Mouse (Mus musculus): ENCODE measurements at regions not wholly inside any gene's neighbourhood (a gene's known extent, or its start where the extent isn't known, plus 50 kb on each side); places are given as distances from the start of the nearest gene placed in this dataset.

DNA sequence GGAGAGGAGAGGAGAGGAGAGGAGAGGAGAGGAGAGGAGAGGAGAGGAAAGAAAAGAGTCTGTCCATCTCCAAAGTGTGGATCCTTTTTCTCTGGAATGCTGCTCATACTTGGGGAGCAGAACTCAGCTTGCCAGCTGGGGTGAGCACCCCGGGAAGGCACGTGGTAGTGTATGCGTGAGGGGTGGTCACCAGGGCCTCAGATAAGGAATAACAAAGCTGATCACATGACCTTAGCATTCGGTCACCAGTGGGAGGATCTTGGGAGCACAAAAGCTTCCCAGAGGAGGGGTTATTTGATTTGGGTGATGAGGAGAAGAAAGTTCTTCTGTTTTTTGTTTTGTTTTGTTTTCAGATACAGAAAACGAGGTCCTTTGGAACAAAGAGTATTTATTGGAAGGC is 69.4 kb upstream of the Tle3 start:
- 38% methylated on average over 5 of the region's 5 CpGs for WGBS
- DNase-seq = no peak
- Histone ChIP-seq H3K4me3 (replicated peaks; ENCODE audit: insufficient read depth, low read depth, low read length) (no peak overlapping the region), H3K27me3 (ENCODE audit: control insufficient read depth, insufficient read depth, low read length) (no peaks in the 10 kb centered on the region), H3K27ac (ENCODE audit: insufficient read depth, low read length) (no peak overlapping the region), H3K4me1 (ENCODE audit: control insufficient read depth, insufficient read depth, low read length) (no peaks in the 10 kb centered on the region)
- TF ChIP-seq POLR2A (IDR thresholded peaks at IDR 0.05; ENCODE audit: borderline replicate concordance, insufficient read depth, low read length) = no peak
- no peak for TF ChIP-seq CTCF (IDR thresholded peaks at IDR 0.05; ENCODE audit: borderline replicate concordance, insufficient read depth, low read depth, low read length)

DNA sequence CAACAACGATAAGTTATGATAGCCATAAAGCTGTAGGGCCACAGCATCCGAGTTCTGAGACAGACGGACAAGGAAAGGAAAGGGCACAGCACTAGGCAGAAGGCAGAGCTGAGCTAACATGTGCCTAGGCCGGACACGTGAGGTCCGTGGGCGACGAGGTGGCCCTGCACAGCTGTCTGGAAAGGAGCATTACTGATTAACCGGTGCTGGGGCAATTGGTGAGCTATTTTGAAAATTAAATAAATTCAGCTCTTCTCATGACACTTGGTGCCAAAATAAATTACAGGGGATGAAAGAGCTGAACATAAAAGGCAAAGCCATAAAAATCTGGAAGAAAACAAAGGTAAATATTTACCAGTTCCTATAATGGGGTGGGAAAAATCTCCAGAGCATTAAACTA is 65.9 kb upstream of the Tle3 start:
- no peak for DNase-seq
- no peak overlapping the region for H3K4me3 ChIP-seq (replicated peaks; ENCODE audit: insufficient read depth, low read depth, low read length)
- WGBS = 93% methylated on average over 9 of the region's 9 CpGs
- peaks cover 3% of the 10 kb centered on the region for H3K4me1 ChIP-seq (ENCODE audit: control insufficient read depth, insufficient read depth, low read length)
- TF ChIP-seq POLR2A (IDR thresholded peaks at IDR 0.05; ENCODE audit: borderline replicate concordance, insufficient read depth, low read length) (no peak), CTCF (IDR thresholded peaks at IDR 0.05; ENCODE audit: borderline replicate concordance, insufficient read depth, low read depth, low read length) (no peak)
- H3K27ac ChIP-seq (ENCODE audit: insufficient read depth, low read length) = no peak overlapping the region
- H3K27me3 ChIP-seq (ENCODE audit: control insufficient read depth, insufficient read depth, low read length) = no peaks in the 10 kb centered on the region

DNA sequence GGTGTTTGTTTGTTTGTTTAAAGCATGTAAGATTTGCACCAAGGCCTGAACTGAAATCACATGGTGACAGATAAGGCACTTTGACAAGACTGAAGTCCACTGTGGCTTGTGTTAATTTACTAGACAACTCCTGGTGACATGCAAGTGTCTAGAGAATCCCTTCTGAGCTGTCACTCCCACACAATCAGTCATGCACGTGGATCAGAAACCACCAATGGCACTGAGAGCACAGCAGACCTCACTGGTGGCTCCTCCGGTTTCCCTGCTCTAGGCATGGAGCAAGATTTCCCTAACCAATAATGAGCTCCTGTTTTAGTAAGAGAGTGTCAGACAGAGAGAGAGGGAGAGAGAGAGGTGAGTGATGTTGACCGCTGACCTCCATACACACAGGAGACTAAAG is 63.1 kb upstream of the Tle3 start:
- 95% methylated on average over 3 of the region's 3 CpGs for WGBS
- Histone ChIP-seq H3K4me1 (ENCODE audit: control insufficient read depth, insufficient read depth, low read length) (peaks cover 3% of the 10 kb centered on the region), H3K27me3 (ENCODE audit: control insufficient read depth, insufficient read depth, low read length) (no peaks in the 10 kb centered on the region), H3K4me3 (replicated peaks; ENCODE audit: insufficient read depth, low read depth, low read length) (no peak overlapping the region), H3K27ac (ENCODE audit: insufficient read depth, low read length) (no peak overlapping the region)
- TF ChIP-seq CTCF (IDR thresholded peaks at IDR 0.05; ENCODE audit: borderline replicate concordance, insufficient read depth, low read depth, low read length) = no peak
- no peak for TF ChIP-seq POLR2A (IDR thresholded peaks at IDR 0.05; ENCODE audit: borderline replicate concordance, insufficient read depth, low read length)
- DNase-seq = no peak

DNA sequence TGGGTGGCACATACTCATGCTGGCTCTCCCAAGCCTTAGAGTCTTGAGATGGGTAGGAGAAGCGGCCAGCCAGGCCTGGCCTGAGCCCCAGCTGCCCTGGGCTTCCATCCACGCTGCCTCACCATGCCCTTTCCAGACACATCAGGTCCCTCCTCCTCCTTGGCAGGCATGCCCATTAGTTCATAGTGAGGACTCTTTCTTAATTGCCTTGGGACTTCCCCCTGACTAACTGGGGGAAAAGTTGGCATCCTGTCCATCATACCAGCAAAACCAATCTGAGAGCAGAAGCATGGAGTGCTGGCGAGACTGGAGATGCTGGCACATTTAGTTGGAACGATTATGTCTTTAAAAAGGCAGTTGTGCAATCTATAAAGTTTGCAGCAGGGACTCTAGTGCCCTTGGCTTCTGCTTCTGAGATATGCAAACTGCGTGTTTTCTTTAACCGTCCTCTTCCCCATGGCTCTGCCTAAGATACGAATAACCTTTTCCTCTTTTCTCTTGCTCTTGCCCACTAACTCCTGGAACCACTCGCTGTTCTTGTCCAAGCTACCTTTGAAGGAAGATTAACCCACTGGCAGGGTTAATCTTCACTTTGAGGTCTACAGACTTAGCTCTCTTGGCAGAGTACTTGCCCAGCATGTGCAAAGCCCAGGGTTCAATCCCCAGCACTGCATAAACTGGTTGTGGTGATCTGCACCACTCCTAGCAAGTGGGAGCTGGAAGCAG is 62.2 kb upstream of the Tle3 start:
- peaks cover 3% of the 10 kb centered on the region for H3K4me1 ChIP-seq (ENCODE audit: control insufficient read depth, insufficient read depth, low read length)
- DNase-seq = peak in 1 of 2 experiments; percentile 56
- whole genome bisulfite sequencing = 83% methylated on average over 8 of the region's 8 CpGs
- H3K27ac ChIP-seq (ENCODE audit: insufficient read depth, low read length) = no peak overlapping the region
- H3K4me3 ChIP-seq (replicated peaks; ENCODE audit: insufficient read depth, low read depth, low read length) = no peak overlapping the region
- H3K27me3 ChIP-seq (ENCODE audit: control insufficient read depth, insufficient read depth, low read length) = no peaks in the 10 kb centered on the region
- TF ChIP-seq CTCF (IDR thresholded peaks at IDR 0.05; ENCODE audit: borderline replicate concordance, insufficient read depth, low read depth, low read length) (no peak), POLR2A (IDR thresholded peaks at IDR 0.05; ENCODE audit: borderline replicate concordance, insufficient read depth, low read length) (no peak)

DNA sequence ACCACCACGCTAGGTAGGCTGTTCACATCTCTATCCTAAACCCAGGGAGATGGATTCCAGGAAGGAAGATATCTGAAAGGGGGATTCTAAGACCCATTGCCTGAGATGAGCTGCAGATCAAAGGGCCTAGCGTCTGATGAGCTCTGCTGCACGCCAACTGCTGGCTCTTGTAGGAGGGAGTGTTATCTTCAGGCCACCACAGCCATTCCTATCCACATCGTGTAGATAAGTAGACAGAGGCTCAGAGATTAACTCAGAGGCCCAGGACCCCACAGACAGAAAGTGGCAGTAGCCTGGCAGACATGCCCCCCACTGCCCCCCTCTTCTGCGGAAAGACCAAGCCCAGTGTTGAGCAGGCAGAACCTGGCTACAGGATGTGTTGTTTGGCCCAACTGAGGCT is 61.6 kb upstream of the Tle3 start:
- Histone ChIP-seq H3K4me3 (replicated peaks; ENCODE audit: insufficient read depth, low read depth, low read length) (no peak overlapping the region), H3K27me3 (ENCODE audit: control insufficient read depth, insufficient read depth, low read length) (no peaks in the 10 kb centered on the region), H3K27ac (ENCODE audit: insufficient read depth, low read length) (no peak overlapping the region), H3K4me1 (ENCODE audit: control insufficient read depth, insufficient read depth, low read length) (peaks cover 6% of the 10 kb centered on the region)
- WGBS = 96% methylated on average over 5 of the region's 5 CpGs
- DNase-seq = no peak
- TF ChIP-seq CTCF (IDR thresholded peaks at IDR 0.05; ENCODE audit: borderline replicate concordance, insufficient read depth, low read depth, low read length) = no peak
- no peak for TF ChIP-seq POLR2A (IDR thresholded peaks at IDR 0.05; ENCODE audit: borderline replicate concordance, insufficient read depth, low read length)

DNA sequence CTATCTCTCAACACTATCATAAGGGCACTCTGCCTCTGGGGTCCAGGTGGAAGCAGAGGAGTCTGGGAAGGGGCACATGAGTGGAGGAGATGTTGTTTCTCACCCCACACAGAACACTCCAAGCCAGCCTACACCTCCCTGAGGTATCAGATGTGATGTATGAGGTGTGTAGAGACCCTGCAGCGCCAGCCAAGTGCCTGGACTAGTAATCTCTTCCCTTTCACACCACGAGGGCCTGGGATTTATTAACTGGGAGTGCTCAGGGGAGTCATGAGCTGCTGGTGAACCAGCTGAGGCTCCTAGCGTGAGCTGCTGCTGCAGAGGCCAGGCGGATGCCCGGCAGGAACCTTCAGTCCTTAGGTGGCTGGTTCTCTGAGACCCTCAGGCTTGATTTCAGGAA is 60.6 kb upstream of the Tle3 start:
- Histone ChIP-seq H3K4me3 (replicated peaks; ENCODE audit: insufficient read depth, low read depth, low read length) (no peak overlapping the region), H3K4me1 (ENCODE audit: control insufficient read depth, insufficient read depth, low read length) (peaks cover 15% of the 10 kb centered on the region), H3K27ac (ENCODE audit: insufficient read depth, low read length) (no peak overlapping the region), H3K27me3 (ENCODE audit: control insufficient read depth, insufficient read depth, low read length) (no peaks in the 10 kb centered on the region)
- no peak for DNase-seq
- TF ChIP-seq POLR2A (IDR thresholded peaks at IDR 0.05; ENCODE audit: borderline replicate concordance, insufficient read depth, low read length) = no peak
- no peak for TF ChIP-seq CTCF (IDR thresholded peaks at IDR 0.05; ENCODE audit: borderline replicate concordance, insufficient read depth, low read depth, low read length)
- WGBS = 91% methylated on average over 5 of the region's 5 CpGs

DNA sequence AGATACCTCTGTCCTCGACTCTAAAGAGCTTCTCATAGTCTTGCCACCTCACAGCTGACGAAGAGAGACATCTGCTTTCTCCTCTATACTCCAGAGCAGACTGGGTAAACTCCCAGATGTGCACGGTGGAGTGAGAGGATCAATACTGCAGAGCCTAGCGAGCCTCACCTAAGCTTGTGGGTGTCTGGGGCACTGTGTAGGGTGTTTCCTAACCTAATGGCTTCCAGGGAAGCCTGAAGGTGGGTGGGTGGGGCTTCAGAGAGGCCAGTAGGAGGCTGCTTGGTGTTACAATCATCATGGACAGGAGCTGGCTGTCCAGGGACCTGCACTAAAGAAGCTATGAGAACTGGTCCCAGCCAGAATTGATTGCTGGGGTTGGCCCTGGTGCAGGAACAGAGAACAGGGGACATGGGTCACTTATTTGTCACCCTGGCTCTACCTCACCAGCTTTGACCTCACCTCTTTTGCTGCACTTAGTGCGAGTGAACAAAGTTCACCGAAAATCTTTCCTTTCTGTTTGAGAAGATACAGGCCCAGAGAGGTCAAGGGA is 57.5 kb upstream of the Tle3 start:
- Histone ChIP-seq H3K4me3 (replicated peaks; ENCODE audit: insufficient read depth, low read depth, low read length) (no peak overlapping the region), H3K27ac (ENCODE audit: insufficient read depth, low read length) (no peak overlapping the region), H3K27me3 (ENCODE audit: control insufficient read depth, insufficient read depth, low read length) (no peaks in the 10 kb centered on the region), H3K4me1 (ENCODE audit: control insufficient read depth, insufficient read depth, low read length) (peaks cover 20% of the 10 kb centered on the region)
- 87% methylated on average over 6 of the region's 6 CpGs for WGBS
- TF ChIP-seq CTCF (IDR thresholded peaks at IDR 0.05; ENCODE audit: borderline replicate concordance, insufficient read depth, low read depth, low read length) (no peak), POLR2A (IDR thresholded peaks at IDR 0.05; ENCODE audit: borderline replicate concordance, insufficient read depth, low read length) (no peak)
- no peak for DNase-seq

Data from cerebellum, adult 2 months (tissue).